Mouse (Mus musculus): ENCODE measurements at regions not wholly inside any gene's neighbourhood (a gene's known extent, or its start where the extent isn't known, plus 50 kb on each side); places are given as distances from the start of the nearest gene placed in this dataset.

- WGBS, result 89% methylated on average over 7 of the region's 7 CpGs
- H3K27ac ChIP-seq, result no peak overlapping the region
- no peaks in the 10 kb centered on the region for H3K9me3 ChIP-seq
- peaks cover 10% of the 10 kb centered on the region for H3K4me1 ChIP-seq (replicated peaks)
- no peaks in the 10 kb centered on the region for H3K27me3 ChIP-seq (ENCODE audit: insufficient read depth, poor library complexity, severe bottlenecking)
- no peak for DNase-seq (ENCODE audit: low spot score)
- H3K36me3 ChIP-seq, result no peaks in the 10 kb centered on the region
- no peak overlapping the region for H3K4me3 ChIP-seq
Observed at GRCm38 (mm10) chr15:10864004-10864775, 87.9 kb upstream of the C1qtnf3 start.

- H3K4me1 ChIP-seq (replicated peaks), result peaks cover 19% of the 10 kb centered on the region
- no peak overlapping the region for H3K4me3 ChIP-seq
- no peak for DNase-seq (ENCODE audit: low spot score)
- H3K9me3 ChIP-seq, result no peaks in the 10 kb centered on the region
- 84% methylated on average over 5 of the region's 5 CpGs for WGBS
- H3K27ac ChIP-seq, result no peak overlapping the region
- no peaks in the 10 kb centered on the region for H3K36me3 ChIP-seq
- no peaks in the 10 kb centered on the region for H3K27me3 ChIP-seq (ENCODE audit: insufficient read depth, poor library complexity, severe bottlenecking)
Observed at GRCm38 (mm10) chr15:10865109-10865508, 87.0 kb upstream of the C1qtnf3 start.

DNA sequence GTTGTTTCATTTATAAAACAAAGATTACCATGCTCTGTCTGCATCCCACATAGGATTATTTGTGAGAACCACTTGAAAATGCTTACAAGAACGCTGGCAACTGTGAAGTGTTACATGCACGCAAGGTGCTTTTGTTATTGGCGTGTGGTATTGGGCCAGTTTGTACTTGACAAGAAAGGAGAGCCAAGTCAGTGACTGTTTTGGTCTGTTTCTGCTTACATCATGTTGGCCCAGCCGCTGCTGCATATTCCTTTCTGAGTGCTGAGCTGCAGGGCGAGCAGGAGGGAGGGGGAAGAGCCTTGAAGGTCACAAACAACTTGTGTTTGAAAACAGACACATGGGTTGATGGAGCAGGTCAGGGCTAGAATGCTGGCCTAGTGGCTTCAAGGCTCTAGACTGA lies 85.3 kb upstream of the C1qtnf3 start:
- H3K4me3 ChIP-seq, result no peak overlapping the region
- 82% methylated on average over 5 of the region's 5 CpGs for WGBS
- no peak for DNase-seq (ENCODE audit: low spot score)
- no peaks in the 10 kb centered on the region for H3K9me3 ChIP-seq
- H3K4me1 ChIP-seq (replicated peaks), result peaks cover 19% of the 10 kb centered on the region
- H3K27ac ChIP-seq, result no peak overlapping the region
- no peaks in the 10 kb centered on the region for H3K36me3 ChIP-seq
- no peaks in the 10 kb centered on the region for H3K27me3 ChIP-seq (ENCODE audit: insufficient read depth, poor library complexity, severe bottlenecking)

- no peak for DNase-seq (ENCODE audit: low spot score)
- Histone ChIP-seq H3K4me1 (replicated peaks) (peaks cover 19% of the 10 kb centered on the region), H3K9me3 (no peaks in the 10 kb centered on the region), H3K4me3 (no peak overlapping the region), H3K36me3 (no peaks in the 10 kb centered on the region), H3K27ac (0 out of 2 replicates have a peak overlapping the region, but pooled peaks have one; percentile 16), H3K27me3 (ENCODE audit: insufficient read depth, poor library complexity, severe bottlenecking) (no peaks in the 10 kb centered on the region)
- 91% methylated on average over 7 of the region's 7 CpGs for WGBS
Observed at GRCm38 (mm10) chr15:10868115-10868514, 84.0 kb upstream of the C1qtnf3 start.

GRCm38 (mm10) chr15:10868716-10869585 lies 83.2 kb upstream of the C1qtnf3 start:
- peaks cover 19% of the 10 kb centered on the region for H3K4me1 ChIP-seq (replicated peaks)
- WGBS, result 64% methylated on average over 14 of the region's 14 CpGs
- H3K27me3 ChIP-seq (ENCODE audit: insufficient read depth, poor library complexity, severe bottlenecking), result no peaks in the 10 kb centered on the region
- peak; percentile 10 for DNase-seq (ENCODE audit: low spot score)
- no peaks in the 10 kb centered on the region for H3K9me3 ChIP-seq
- no peaks in the 10 kb centered on the region for H3K36me3 ChIP-seq
- peak overlapping the region; percentile 46; the same call in 1 of the 2 replicates for H3K27ac ChIP-seq
- H3K4me3 ChIP-seq, result no peak overlapping the region

GRCm38 (mm10) chr15:10869879-10870278 lies 82.3 kb upstream of the C1qtnf3 start:
- WGBS, result 70% methylated on average over 13 of the region's 13 CpGs
- H3K27ac ChIP-seq, result no peak overlapping the region
- no peaks in the 10 kb centered on the region for H3K9me3 ChIP-seq
- no peaks in the 10 kb centered on the region for H3K36me3 ChIP-seq
- no peaks in the 10 kb centered on the region for H3K27me3 ChIP-seq (ENCODE audit: insufficient read depth, poor library complexity, severe bottlenecking)
- H3K4me1 ChIP-seq (replicated peaks), result peaks cover 19% of the 10 kb centered on the region
- no peak overlapping the region for H3K4me3 ChIP-seq
- DNase-seq (ENCODE audit: low spot score), result no peak

GRCm38 (mm10) chr15:10872322-10872967 lies 79.7 kb upstream of the C1qtnf3 start:
- 26% methylated on average over 12 of the region's 13 CpGs for WGBS
- Histone ChIP-seq H3K4me3 (no peak overlapping the region), H3K27ac (0 out of 2 replicates have a peak overlapping the region, but pooled peaks have one; percentile 29), H3K27me3 (ENCODE audit: insufficient read depth, poor library complexity, severe bottlenecking) (no peaks in the 10 kb centered on the region), H3K36me3 (no peaks in the 10 kb centered on the region), H3K4me1 (replicated peaks) (peaks cover 19% of the 10 kb centered on the region), H3K9me3 (no peaks in the 10 kb centered on the region)
- peak; percentile 44 for DNase-seq (ENCODE audit: low spot score)

DNA sequence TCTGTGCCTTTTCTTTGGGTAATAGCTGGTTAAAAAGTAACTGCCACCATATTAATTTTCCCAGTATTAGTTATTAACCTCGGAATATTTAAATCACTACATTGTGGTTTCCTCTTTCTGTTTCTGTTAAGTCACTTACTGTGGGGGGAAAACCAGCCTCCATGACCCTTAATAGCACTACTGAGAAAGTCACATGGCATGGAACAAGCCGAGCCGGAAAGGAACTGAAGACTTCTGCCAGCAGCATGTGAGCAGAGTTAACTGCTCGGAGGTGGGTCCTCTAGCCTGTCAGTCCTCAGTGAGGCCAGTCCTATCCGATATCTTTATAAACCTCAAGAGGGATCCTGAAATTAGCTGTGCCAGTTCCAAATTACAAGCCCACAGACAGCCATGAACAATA lies 75.8 kb upstream of the C1qtnf3 start:
- Histone ChIP-seq H3K27ac (no peak overlapping the region), H3K9me3 (no peaks in the 10 kb centered on the region), H3K4me1 (replicated peaks) (no peaks in the 10 kb centered on the region), H3K36me3 (no peaks in the 10 kb centered on the region), H3K27me3 (ENCODE audit: insufficient read depth, poor library complexity, severe bottlenecking) (no peaks in the 10 kb centered on the region), H3K4me3 (no peak overlapping the region)
- WGBS, result 82% methylated on average over 5 of the region's 5 CpGs
- DNase-seq (ENCODE audit: low spot score), result no peak

GRCm38 (mm10) chr15:10881726-10882125 lies 70.4 kb upstream of the C1qtnf3 start:
- Histone ChIP-seq H3K4me3 (no peak overlapping the region), H3K27ac (no peak overlapping the region), H3K9me3 (peaks cover 5% of the 10 kb centered on the region; the same call in 1 of the 2 replicates), H3K36me3 (no peaks in the 10 kb centered on the region), H3K4me1 (replicated peaks) (no peaks in the 10 kb centered on the region), H3K27me3 (ENCODE audit: insufficient read depth, poor library complexity, severe bottlenecking) (no peaks in the 10 kb centered on the region)
- 94% methylated on average over 1 of the region's 1 CpGs for WGBS
- DNase-seq (ENCODE audit: low spot score), result no peak

DNA sequence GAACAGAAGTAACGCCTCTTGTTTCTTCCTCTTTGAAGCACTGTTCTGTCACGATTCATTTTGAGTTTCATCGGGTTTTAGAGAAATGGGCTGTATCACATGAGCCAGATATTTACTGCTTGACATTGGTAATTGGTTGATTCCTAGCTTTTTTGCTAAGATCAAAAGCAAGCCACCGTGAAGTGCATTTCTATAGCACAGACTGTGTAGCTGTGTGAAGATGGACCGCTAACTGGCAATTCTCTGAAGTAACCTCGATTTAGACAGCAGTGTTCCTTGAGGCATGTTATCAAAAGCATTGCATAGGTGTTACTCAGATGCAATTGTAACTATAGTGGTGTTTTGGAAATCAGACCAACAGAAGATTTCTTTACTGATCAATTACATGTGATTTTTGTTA lies 64.1 kb upstream of the C1qtnf3 start:
- Histone ChIP-seq H3K27ac (no peak overlapping the region), H3K4me1 (replicated peaks) (no peaks in the 10 kb centered on the region), H3K27me3 (ENCODE audit: insufficient read depth, poor library complexity, severe bottlenecking) (no peaks in the 10 kb centered on the region), H3K4me3 (no peak overlapping the region), H3K9me3 (peaks cover 9% of the 10 kb centered on the region; the same call in 1 of the 2 replicates), H3K36me3 (no peaks in the 10 kb centered on the region)
- 95% methylated on average over 6 of the region's 6 CpGs for WGBS
- no peak for DNase-seq (ENCODE audit: low spot score)

- H3K36me3 ChIP-seq, result no peaks in the 10 kb centered on the region
- no peak for DNase-seq (ENCODE audit: low spot score)
- H3K4me1 ChIP-seq (replicated peaks), result no peaks in the 10 kb centered on the region
- 0 out of 2 replicates have a peak, but pooled peaks cover 3% of the 10 kb centered on the region for H3K9me3 ChIP-seq
- H3K4me3 ChIP-seq, result no peak overlapping the region
- 70% methylated on average over 8 of the region's 8 CpGs for WGBS
- no peaks in the 10 kb centered on the region for H3K27me3 ChIP-seq (ENCODE audit: insufficient read depth, poor library complexity, severe bottlenecking)
- no peak overlapping the region for H3K27ac ChIP-seq
Observed at GRCm38 (mm10) chr15:10890220-10890921, 61.8 kb upstream of the C1qtnf3 start.

DNA sequence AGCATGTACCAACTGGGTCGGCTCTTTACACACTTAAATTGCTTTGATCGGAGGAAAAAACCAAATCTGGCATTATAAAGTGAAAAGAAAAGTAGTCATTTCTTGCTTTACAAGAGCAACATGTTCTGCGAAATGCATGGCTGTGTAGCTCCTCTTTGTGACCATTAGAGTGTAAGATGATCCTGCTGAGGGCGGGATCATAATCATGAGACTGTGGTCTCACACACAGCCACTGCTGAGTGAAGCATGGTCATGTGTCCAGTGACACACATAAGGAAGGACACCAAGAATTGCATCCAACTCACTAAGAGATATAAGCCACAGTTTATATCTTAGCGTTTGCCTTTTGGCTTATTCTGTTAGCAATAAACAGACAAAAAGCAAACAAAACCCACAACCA lies 53.8 kb upstream of the C1qtnf3 start:
- 0 out of 2 replicates have a peak, but pooled peaks cover 2% of the 10 kb centered on the region for H3K4me1 ChIP-seq (replicated peaks)
- H3K4me3 ChIP-seq, result no peak overlapping the region
- H3K27me3 ChIP-seq (ENCODE audit: insufficient read depth, poor library complexity, severe bottlenecking), result no peaks in the 10 kb centered on the region
- DNase-seq (ENCODE audit: low spot score), result no peak
- no peaks in the 10 kb centered on the region for H3K36me3 ChIP-seq
- H3K9me3 ChIP-seq, result no peaks in the 10 kb centered on the region
- H3K27ac ChIP-seq, result no peak overlapping the region
- WGBS, result 88% methylated on average over 5 of the region's 5 CpGs

Measured in hindbrain, embryonic 10.5 days (tissue).